Mouse (Mus musculus) midbrain, embryonic 14.5 days (tissue): Measurements from ENCODE around the gene Stau1. TPM values are rescaled to one million over a fixed set of nuclear protein-coding genes. Genes with fewer than 3 reads are reported as not detected.

ENCODE experiments used
- ATAC-seq: fragments of 200-750 bp; cut with Nextera tagmentation; 2 replicates; pipeline ENCODE4 v1.8.0; 2017; ENCODE audit warnings: moderate number of reproducible peaks, moderate library complexity; ENCODE audit not compliant: low FRiP score, low TSS enrichment
- DNase-seq: peaks from one replicate; pipeline ENCODE4 v3.0.0-alpha.2; 2015
- H3K27ac ChIP-seq: fragments of 300-500 bp; sonication (generic); replicated peaks from 2 replicates; pipeline ENCODE4 v1.5.1; 2014; ENCODE audit warnings: mild to moderate bottlenecking, low read depth, low read length, moderate library complexity
- H3K27me3 ChIP-seq: fragments of 300-500 bp; sonication (generic); 2 replicates; pipeline ENCODE4 v1.6.1; 2014; ENCODE audit warnings: low read length, control low read depth, mixed read lengths; ENCODE audit not compliant: control insufficient read depth, insufficient read depth
- H3K36me3 ChIP-seq: fragments of 300-500 bp; sonication (generic); 2 replicates; pipeline ENCODE4 v1.6.1; 2014; ENCODE audit warnings: low read length, control low read depth; ENCODE audit not compliant: control insufficient read depth, insufficient read depth
- H3K4me1 ChIP-seq: fragments of 300-500 bp; sonication (generic); 2 replicates; pipeline ENCODE4 v1.6.1; 2014; ENCODE audit warnings: mild to moderate bottlenecking, antibody characterized with exemption, low read length, control low read depth; ENCODE audit not compliant: control insufficient read depth, insufficient read depth
- H3K4me2 ChIP-seq: fragments of 300-500 bp; sonication (generic); 2 replicates; pipeline ENCODE4 v1.6.1; 2014; ENCODE audit warnings: mild to moderate bottlenecking, low read length, moderate library complexity
- H3K4me3 ChIP-seq: fragments of 300-500 bp; sonication (generic); replicated peaks from 2 replicates; pipeline ENCODE4 v1.5.1; 2014; ENCODE audit warnings: low read depth, low read length
- H3K9ac ChIP-seq: fragments of 300-500 bp; sonication (generic); replicated peaks from 2 replicates; pipeline ENCODE4 v1.6.1; 2014; ENCODE audit warnings: mild to moderate bottlenecking, low read length, moderate library complexity
- H3K9me3 ChIP-seq: fragments of 300-500 bp; sonication (generic); 2 replicates; pipeline ENCODE4 v1.6.1; 2016; ENCODE audit warnings: low read length, control low read depth, mixed read lengths; ENCODE audit not compliant: control insufficient read depth
- WGBS: fragments of 180-500 bp; shearing (Covaris S2); extraction: QIAGEN DNeasy Blood & Tissue Kit; methylation state at CpG from one replicate; pipeline ENCODE4 v1.1.7; 2014; 5-methylcytosine and 5-hydroxymethylcytosine counted together
- polyA plus RNA-seq: library from polyadenylated mRNA; unstranded; fragments of >200 nt; fragmentation: Nextera tagmentation; extraction: Ambion mirVana; gene quantifications from 2 replicates; pipeline ENCODE4 v1.2.1, GENCODE M21; 2014

The Stau1 gene
- polyA plus RNA-seq, 1 experiment from 2014 or later, result 109 TPM

GRCm38 (mm10) chr2:167001486-167001885 is 5.4 kb upstream of the Stau1 start:
- no peak for ATAC-seq
- WGBS, result 85% methylated on average over 9 of the region's 9 CpGs
- no peak overlapping the region for H3K4me3 ChIP-seq
- no peak for DNase-seq
- no peak overlapping the region for H3K9ac ChIP-seq
- no peaks in the 10 kb centered on the region for H3K36me3 ChIP-seq
- H3K4me2 ChIP-seq, result no peak overlapping the region
- H3K27me3 ChIP-seq, result no peaks in the 10 kb centered on the region
- no peaks in the 10 kb centered on the region for H3K9me3 ChIP-seq
- no peak overlapping the region for H3K27ac ChIP-seq
- H3K4me1 ChIP-seq, result peaks cover 3% of the 10 kb centered on the region

- Histone ChIP-seq H3K36me3 (no peaks in the 10 kb centered on the region), H3K4me2 (peak overlapping the region; percentile 61), H3K9ac (peak overlapping the region; percentile 54; the same call in 1 of the 2 replicates), H3K4me3 (peak overlapping the region; percentile 99), H3K27me3 (no peaks in the 10 kb centered on the region), H3K27ac (peak overlapping the region; percentile 96), H3K9me3 (no peaks in the 10 kb centered on the region), H3K4me1 (peaks cover 31% of the 10 kb centered on the region)
- ATAC-seq (peak; percentile 41), DNase-seq (no peak)
- WGBS, result 43% methylated on average over 8 of the region's 8 CpGs
Measured at GRCm38 (mm10) chr2:166996533-166996894, 415 bp upstream of the Stau1 start.

DNA sequence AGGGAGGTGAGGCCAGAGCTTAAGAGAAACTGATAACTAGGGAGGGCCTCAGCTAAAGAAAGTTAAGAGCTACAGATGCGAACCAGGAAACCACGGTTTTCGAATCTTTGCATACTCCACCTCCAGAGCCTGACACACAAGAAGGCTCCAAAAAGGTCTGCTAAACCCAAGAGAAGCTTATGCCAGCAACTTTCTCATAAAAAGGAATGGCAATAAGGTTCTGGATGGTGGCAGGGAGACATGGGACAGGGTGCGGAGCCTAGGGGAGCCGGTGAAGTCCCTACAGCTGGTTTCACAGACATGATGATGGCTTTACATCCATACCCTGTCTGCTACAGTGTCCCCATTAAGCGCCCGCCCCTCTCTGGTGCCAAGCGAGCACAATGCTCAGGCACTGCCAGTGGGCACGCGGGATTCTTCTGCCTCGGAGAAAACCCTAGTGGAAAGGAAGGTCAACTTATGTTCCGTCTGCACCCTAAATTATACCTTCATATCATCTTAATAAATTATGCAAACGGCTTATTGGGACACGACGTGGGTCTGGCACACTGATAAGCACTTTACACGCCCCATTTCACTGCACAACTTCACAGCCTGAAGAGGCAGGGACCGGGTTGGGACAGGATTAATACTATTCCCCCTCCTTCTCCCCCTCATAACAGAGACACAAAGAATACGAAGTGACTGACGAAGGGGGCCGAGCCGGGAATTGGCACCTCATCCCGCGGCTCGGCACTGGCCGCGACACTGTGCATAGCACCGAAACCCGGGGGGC is 891 bp downstream of the Stau1 start:
- no peaks in the 10 kb centered on the region for H3K36me3 ChIP-seq
- 5% methylated on average over 28 of the region's 28 CpGs for WGBS

DNA sequence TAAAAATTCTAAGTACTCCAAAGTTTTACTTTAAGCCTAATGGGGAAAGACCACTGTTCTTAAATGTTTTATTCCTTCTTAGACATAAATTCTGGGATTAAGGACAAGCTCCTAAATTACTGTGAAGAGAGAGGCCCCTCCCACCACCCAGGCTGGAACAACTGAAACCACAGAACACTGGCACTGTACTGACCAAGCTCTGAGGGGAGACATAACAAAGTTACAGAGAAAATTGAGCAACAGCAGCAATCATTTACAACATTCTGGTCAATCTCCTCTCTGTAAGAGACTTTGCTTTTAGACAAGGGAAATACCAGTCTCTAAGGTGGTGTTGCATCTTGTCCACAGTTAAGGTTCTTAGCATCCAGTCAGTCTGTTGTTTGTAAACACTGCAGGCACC is 4.2 kb downstream of the Stau1 start:
- DNase-seq (no peak), ATAC-seq (no peak)
- no peaks in the 10 kb centered on the region for H3K27me3 ChIP-seq
- no peak overlapping the region for H3K27ac ChIP-seq
- H3K4me2 ChIP-seq, result no peak overlapping the region
- H3K36me3 ChIP-seq, result no peaks in the 10 kb centered on the region
- no peaks in the 10 kb centered on the region for H3K9me3 ChIP-seq
- no peak overlapping the region for H3K4me3 ChIP-seq
- H3K4me1 ChIP-seq, result peaks cover 31% of the 10 kb centered on the region
- H3K9ac ChIP-seq, result no peak overlapping the region

More for the DNA sequence above, 891 bp downstream of the Stau1 start:
- Histone ChIP-seq H3K4me3 (peak overlapping the region; percentile 99), H3K4me1 (peaks cover 31% of the 10 kb centered on the region), H3K27ac (peak overlapping the region; percentile 96), H3K27me3 (no peaks in the 10 kb centered on the region), H3K9me3 (no peaks in the 10 kb centered on the region), H3K4me2 (peak overlapping the region; percentile 93), H3K9ac (peak overlapping the region; percentile 93)
- DNase-seq, result peak; percentile 59
- 0 out of 2 replicates have a peak, but pooled peaks have one; percentile 11 for ATAC-seq

- H3K9ac ChIP-seq, result no peak overlapping the region
- no peak overlapping the region for H3K4me3 ChIP-seq
- no peak overlapping the region for H3K4me2 ChIP-seq
- 90% methylated on average over 7 of the region's 7 CpGs for WGBS
- H3K27ac ChIP-seq, result no peak overlapping the region
- H3K4me1 ChIP-seq, result peaks cover 27% of the 10 kb centered on the region
- no peaks in the 10 kb centered on the region for H3K27me3 ChIP-seq
- H3K36me3 ChIP-seq, result no peaks in the 10 kb centered on the region
- no peak for DNase-seq
- ATAC-seq, result no peak
- no peaks in the 10 kb centered on the region for H3K9me3 ChIP-seq
Measured at GRCm38 (mm10) chr2:166990861-166991260, 5.2 kb downstream of the Stau1 start.

- H3K36me3 ChIP-seq, result no peaks in the 10 kb centered on the region
- no peak overlapping the region for H3K4me2 ChIP-seq
- no peak overlapping the region for H3K9ac ChIP-seq
- DNase-seq (no peak), ATAC-seq (no peak)
- no peaks in the 10 kb centered on the region for H3K9me3 ChIP-seq
- H3K27me3 ChIP-seq, result no peaks in the 10 kb centered on the region
- no peak overlapping the region for H3K27ac ChIP-seq
- 91% methylated on average over 4 of the region's 4 CpGs for WGBS
- no peak overlapping the region for H3K4me3 ChIP-seq
- H3K4me1 ChIP-seq, result no peaks in the 10 kb centered on the region
Measured at GRCm38 (mm10) chr2:166983351-166983894, 12.7 kb downstream of the Stau1 start.

- H3K4me1 ChIP-seq, result no peaks in the 10 kb centered on the region
- H3K9me3 ChIP-seq, result no peaks in the 10 kb centered on the region
- no peak overlapping the region for H3K27ac ChIP-seq
- no peak for DNase-seq
- H3K9ac ChIP-seq, result no peak overlapping the region
- 90% methylated on average over 2 of the region's 2 CpGs for WGBS
- no peak overlapping the region for H3K4me3 ChIP-seq
- H3K27me3 ChIP-seq, result no peaks in the 10 kb centered on the region
- H3K36me3 ChIP-seq, result no peaks in the 10 kb centered on the region
- no peak overlapping the region for H3K4me2 ChIP-seq
- ATAC-seq, result no peak
Measured at GRCm38 (mm10) chr2:166980161-166980560, 15.9 kb downstream of the Stau1 start.

- no peak overlapping the region for H3K4me2 ChIP-seq
- no peak for ATAC-seq
Measured at GRCm38 (mm10) chr2:166977490-166977889, 18.6 kb downstream of the Stau1 start.

DNA sequence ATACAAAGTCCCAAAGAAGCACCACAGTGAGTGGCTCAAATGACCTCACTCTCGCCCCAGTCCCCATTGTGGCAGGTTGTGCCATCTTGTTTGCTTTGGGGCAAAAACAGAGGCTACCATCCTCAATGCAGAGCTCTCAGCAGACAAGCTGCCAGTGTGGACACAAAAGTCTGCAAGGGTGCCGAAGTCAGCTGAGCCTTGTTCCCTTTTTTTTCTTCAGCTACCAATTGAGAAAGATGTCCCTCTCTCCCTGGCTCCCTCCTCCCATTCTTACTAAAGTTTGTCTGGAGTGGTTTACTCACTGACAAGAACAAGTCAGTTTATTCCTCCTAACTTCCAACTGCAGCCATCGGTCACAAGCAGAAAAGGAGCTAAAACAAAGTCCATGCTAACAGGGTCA is 19.7 kb downstream of the Stau1 start:
- Histone ChIP-seq H3K4me3 (no peak overlapping the region), H3K27me3 (no peaks in the 10 kb centered on the region), H3K4me1 (0 out of 2 replicates have a peak, but pooled peaks cover 3% of the 10 kb centered on the region), H3K27ac (no peak overlapping the region), H3K4me2 (no peak overlapping the region), H3K36me3 (no peaks in the 10 kb centered on the region), H3K9me3 (no peaks in the 10 kb centered on the region), H3K9ac (no peak overlapping the region)
- no peak for DNase-seq
- no peak for ATAC-seq
- WGBS, result 86% methylated on average over 3 of the region's 3 CpGs

More at GRCm38 (mm10) chr2:166977490-166977889, 18.6 kb downstream of the Stau1 start:
- H3K27ac ChIP-seq, result no peak overlapping the region
- H3K9ac ChIP-seq, result no peak overlapping the region
- no peaks in the 10 kb centered on the region for H3K36me3 ChIP-seq
- H3K9me3 ChIP-seq, result no peaks in the 10 kb centered on the region
- H3K4me3 ChIP-seq, result no peak overlapping the region
- 87% methylated on average over 3 of the region's 3 CpGs for WGBS
- H3K4me1 ChIP-seq, result 0 out of 2 replicates have a peak, but pooled peaks cover 3% of the 10 kb centered on the region
- no peaks in the 10 kb centered on the region for H3K27me3 ChIP-seq
- DNase-seq, result no peak
